15 mouse cellular contexts compared by ENCODE assay signal in the genomic region with DNA sequence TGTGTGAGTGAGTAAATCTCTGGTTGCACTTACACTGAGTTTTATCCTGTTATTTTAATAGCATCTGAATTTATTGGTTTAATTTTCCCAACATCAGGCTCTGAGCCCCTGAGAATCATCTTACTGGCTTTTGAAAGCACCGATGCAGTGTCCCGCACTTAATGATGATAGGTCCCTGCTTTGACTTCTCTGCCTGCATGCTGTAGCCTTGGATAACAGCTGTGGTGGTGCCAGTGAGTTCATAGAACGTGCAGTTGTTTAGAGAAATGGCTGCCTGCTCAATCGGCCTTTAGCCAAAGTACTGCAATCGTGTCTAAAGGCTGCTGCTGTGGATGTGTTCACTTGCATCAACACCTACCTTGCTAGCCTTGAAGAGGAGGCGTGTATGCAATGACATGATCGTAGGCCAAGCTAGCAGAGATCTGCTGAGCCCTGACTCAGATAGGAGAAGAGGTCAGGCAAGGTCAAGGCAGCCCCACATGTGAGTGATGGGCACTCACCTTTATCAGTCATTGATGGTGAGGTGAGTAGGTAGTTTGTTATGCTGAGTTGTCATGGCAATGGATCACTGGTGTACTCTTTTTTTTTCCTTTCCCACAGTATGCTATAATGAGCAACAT. TPM values are rescaled to one million over a fixed set of nuclear protein-coding genes. Genes with fewer than 3 reads are reported as not detected.
DNase-seq lines count a peak whose midpoint lies in the region.
"Had no signal": no experiment of that assay in that cellular context is flagged by ENCODE, and none has a peak within 500 bp of the region (broad histone marks: within the 10 kb centered on the region; RNA-seq: fewer than 3 reads in every experiment).

No protein-coding gene starts in this region.

- DNase-seq in frontal cortex, postnatal 36 days (ENCODE audit: low spot score in 2 of 2), result peak; percentile 23 to 25
- no peak for DNase-seq in frontal cortex, postnatal 25 days (ENCODE audit: low spot score in 2 of 2)
- peak; percentile 27 to 59 for DNase-seq in left cerebral cortex, postnatal 25 days (ENCODE audit: low spot score in 2 of 2)
- no peak for DNase-seq in left cerebral cortex, adult 11 months (ENCODE audit: low spot score)
- DNase-seq in right cerebral cortex, postnatal 25 days, result peak; percentile 26
- no peak for DNase-seq in right cerebral cortex, postnatal 10 days (ENCODE audit: low spot score in 2 of 2)
- no peak for DNase-seq in adrenal gland, postnatal 25 days
- DNase-seq: cerebellum, adult 18-20 months; cerebellum, postnatal 25 days; embryo, embryonic 11 days; gastrocnemius, adult 2 months; kidney, postnatal 25 days; lung, postnatal 4 days; thymus, postnatal 25 days had no signal

- intact Hi-C loops in left cerebral cortex, postnatal 25 days (cut with DNase I), result no loop called here

RNA-seq across cellular contexts. Expression of gene Thbs4, which starts 4.8 kb away (rescaled TPM):
- 1 to 10 TPM; 3.6 to 4.3 TPM for total RNA-seq in left cerebral cortex, postnatal 25 days (2021)
- 3.0 and 4.9 TPM in 2 replicates for total RNA-seq in adrenal gland, postnatal 25 days (2021)
- total RNA-seq: G1E had no signal

RNA-seq across cellular contexts. Expression of gene Mtx3, which starts 45.1 kb away (rescaled TPM):
- 10 to 100 TPM; 26.2 to 29.5 TPM for total RNA-seq in left cerebral cortex, postnatal 25 days (2021)
- total RNA-seq in adrenal gland, postnatal 25 days (2021), result 22.6 and 25.0 TPM in 2 replicates

Comparison
In these comparisons a context has a peak if more than half of its experiments do, and no peak if none do; other contexts are left out.
1. DNase-seq: peak in frontal cortex, postnatal 36 days (2 of 2), left cerebral cortex, postnatal 25 days (2 of 2) and right cerebral cortex, postnatal 25 days (single experiment); none in frontal cortex, postnatal 25 days (0 of 2), left cerebral cortex, adult 11 months (single experiment), right cerebral cortex, postnatal 10 days (0 of 2) and adrenal gland, postnatal 25 days (single experiment).